Comparison of ENCODE assay signal across 7 mouse cellular contexts in genomic region chrX:108832674-108833189, GRCm38 (mm10). TPM values are rescaled to one million over a fixed set of nuclear protein-coding genes. Genes with fewer than 3 reads are reported as not detected.
DNase-seq lines count a peak whose midpoint lies in the region; ATAC-seq lines count a peak whose summit lies in the region.

No protein-coding gene starts in this region.

- DNase-seq in adrenal gland, adult 18-20 months (ENCODE audit: low spot score in 2 of 2) = peak; percentile 54 to 68
- peak; percentile 87 for DNase-seq in embryo, embryonic 11 days
- DNase-seq in gastrocnemius, postnatal 36 days = peak; percentile 45 to 67
- peak; percentile 79 to 80 for DNase-seq in left cerebral cortex, postnatal 36 days (ENCODE audit: low spot score in 2 of 2)
- DNase-seq in midbrain, embryonic 11.5 days (ENCODE audit: low spot score, missing footprints) = peak; percentile 96
- DNase-seq in skeletal muscle tissue, adult 2 months (ENCODE audit: low read depth, low spot score) = peak; percentile 84

- intact Hi-C loops in gastrocnemius, postnatal 36 days (cut with DNase I) = loop anchor here (10.0 kb wide), 1 partner anchor 182 kb away; the partner anchor contains the start of gene Hmgn5
- intact Hi-C loops in left cerebral cortex, postnatal 36 days (cut with DNase I) = loop anchor here (2.0 to 10.0 kb wide), 3 partner anchors 180 to 1035 kb away; partner anchors contain the start of genes Hmgn5 and Sh3bgrl

- peak overlapping the region; percentile 85 for H3K27ac ChIP-seq in intestine, embryonic 16.5 days (ENCODE audit: low read length)
- H3K27ac ChIP-seq in midbrain, embryonic 11.5 days (ENCODE audit: low read depth, low read length) = peak overlapping the region; percentile 51

- H3K36me3 ChIP-seq in intestine, embryonic 16.5 days (ENCODE audit: control insufficient read depth, insufficient read depth, low read length) = no peaks in the 10 kb centered on the region
- no peaks in the 10 kb centered on the region for H3K36me3 ChIP-seq in midbrain, embryonic 11.5 days (ENCODE audit: control insufficient read depth, insufficient read depth, low read length)

- H3K4me1 ChIP-seq in intestine, embryonic 16.5 days (ENCODE audit: control insufficient read depth, insufficient read depth, low read length) = no peaks in the 10 kb centered on the region
- H3K4me1 ChIP-seq in midbrain, embryonic 11.5 days (ENCODE audit: control insufficient read depth, insufficient read depth, low read length) = no peaks in the 10 kb centered on the region

- peak; percentile 81 for ATAC-seq in intestine, embryonic 16.5 days
- ATAC-seq in midbrain, embryonic 11.5 days (ENCODE audit: low FRiP score) = peak; percentile 83

- no peaks in the 10 kb centered on the region for H3K9me3 ChIP-seq in intestine, embryonic 16.5 days (ENCODE audit: control insufficient read depth, low read length)
- H3K9me3 ChIP-seq in midbrain, embryonic 11.5 days (ENCODE audit: control insufficient read depth, low read length) = no peaks in the 10 kb centered on the region

- H3K4me3 ChIP-seq in intestine, embryonic 16.5 days (ENCODE audit: low read length) = peak overlapping the region; percentile 65
- H3K4me3 ChIP-seq in midbrain, embryonic 11.5 days (ENCODE audit: low read depth, low read length) = peak overlapping the region; percentile 49

- peak overlapping the region; percentile 73 for H3K9ac ChIP-seq in intestine, embryonic 16.5 days (ENCODE audit: low read depth, low read length)
- H3K9ac ChIP-seq in midbrain, embryonic 11.5 days (ENCODE audit: low read length) = peak overlapping the region; percentile 64

- H3K4me2 ChIP-seq in intestine, embryonic 16.5 days (ENCODE audit: low read depth, low read length) = peak overlapping the region; percentile 51
- H3K4me2 ChIP-seq in midbrain, embryonic 11.5 days = peak overlapping the region; percentile 48

- no peaks in the 10 kb centered on the region for H3K27me3 ChIP-seq in intestine, embryonic 16.5 days (replicated peaks; ENCODE audit: control insufficient read depth, insufficient read depth, low read length)
- no peaks in the 10 kb centered on the region for H3K27me3 ChIP-seq in midbrain, embryonic 11.5 days (ENCODE audit: control insufficient read depth, insufficient read depth, low read length)

- WGBS in intestine, embryonic 16.5 days = 14% methylated on average over 13 of the region's 13 CpGs
- 21% methylated on average over 13 of the region's 13 CpGs for WGBS in midbrain, embryonic 11.5 days

RNA-seq across cellular contexts. Expression of gene Brwd3, which starts 1.4 kb away (rescaled TPM):
- total RNA-seq in adrenal gland, adult 18-20 months (2021) = 1 to 10 TPM; 6.0 to 6.1 TPM
- 1 to 10 TPM; 2.9 to 3.4 TPM for total RNA-seq in gastrocnemius, postnatal 36 days (2021)
- polyA plus RNA-seq in intestine, embryonic 16.5 days (2015; fragmentation: Nextera tagmentation; extraction: Ambion mirVana) = 1.9 and 2.3 TPM in 2 replicates
- total RNA-seq in left cerebral cortex, postnatal 36 days (2021) = 10 to 100 TPM in 1 of 2 experiments, 1 to 10 TPM in 1; 9.3 to 13.4 TPM
- polyA plus RNA-seq in midbrain, embryonic 11.5 days (2014; fragmentation: Nextera tagmentation; extraction: Ambion mirVana) = 4.8 and 4.9 TPM in 2 replicates

Comparison
In these comparisons a context has a peak if more than half of its experiments do, and no peak if none do; other contexts are left out.
1. Peak in every context shown above with its lines: DNase-seq, ATAC-seq, H3K4me3 ChIP-seq and H3K27ac ChIP-seq.